Mouse (Mus musculus) midbrain, embryonic 13.5 days (tissue): ENCODE measurements around the gene Hexa. TPM values are rescaled to one million over a fixed set of nuclear protein-coding genes. Genes with fewer than 3 reads are reported as not detected.
A peak's percentile ranks its signal among the peaks of the same experiment; 100 is the strongest.

Experiments
- ATAC-seq: fragments of 200-750 bp; cut with Nextera tagmentation; 2 replicates; pipeline ENCODE4 v1.8.0; 2017; ENCODE audit warnings: mild to moderate bottlenecking, moderate TSS enrichment, moderate library complexity
- H3K27ac ChIP-seq: fragments of 300-500 bp; sonication (generic); 2 replicates; pipeline ENCODE4 v1.5.1; 2015; ENCODE audit warnings: inconsistent platforms, mild to moderate bottlenecking, moderate library complexity
- H3K27me3 ChIP-seq: fragments of 300-500 bp; sonication (generic); 2 replicates; pipeline ENCODE4 v1.6.1; 2015; ENCODE audit warnings: mild to moderate bottlenecking, inconsistent platforms
- H3K36me3 ChIP-seq: fragments of 300-500 bp; sonication (generic); 2 replicates; pipeline ENCODE4 v1.6.1; 2015; ENCODE audit warnings: mild to moderate bottlenecking, inconsistent platforms
- H3K4me1 ChIP-seq: fragments of 300-500 bp; sonication (generic); replicated peaks from 2 replicates; pipeline ENCODE4 v1.6.1; 2015; ENCODE audit warnings: inconsistent platforms
- H3K4me2 ChIP-seq: fragments of 300-500 bp; sonication (generic); replicated peaks from 2 replicates; pipeline ENCODE4 v1.6.1; 2015; ENCODE audit warnings: moderate library complexity, mild to moderate bottlenecking, inconsistent platforms
- H3K4me3 ChIP-seq: fragments of 300-500 bp; sonication (generic); replicated peaks from 2 replicates; pipeline ENCODE4 v1.5.1; 2015; ENCODE audit warnings: mild to moderate bottlenecking, inconsistent platforms
- H3K9ac ChIP-seq: fragments of 300-500 bp; sonication (generic); replicated peaks from 2 replicates; pipeline ENCODE4 v1.6.1; 2015; ENCODE audit warnings: mild to moderate bottlenecking, inconsistent platforms
- H3K9me3 ChIP-seq: fragments of 300-500 bp; sonication (generic); 2 replicates; pipeline ENCODE4 v1.6.1; 2016; ENCODE audit warnings: mild to moderate bottlenecking, inconsistent platforms
- WGBS: fragments of 180-500 bp; shearing (Covaris S2); methylation state at CpG from one replicate; pipeline ENCODE4 v1.1.7; 2015; 5-methylcytosine and 5-hydroxymethylcytosine counted together
- polyA plus RNA-seq: library from polyadenylated mRNA; unstranded; fragments of >200 nt; fragmentation: Nextera tagmentation; extraction: Ambion mirVana; gene quantifications from 2 replicates; pipeline ENCODE4 v1.2.1, GENCODE M21; 2015

Hexa gene
- polyA plus RNA-seq, result 49.9 and 50.6 TPM in 2 replicates

- H3K4me3 ChIP-seq, result peak within 1 kb of the TSS; percentile 63
- H3K9ac ChIP-seq, result peak within 1 kb of the TSS; percentile 79
- H3K4me2 ChIP-seq, result peak within 1 kb of the TSS; percentile 82
- no peaks in the 10 kb centered on the region for H3K9me3 ChIP-seq
- H3K27me3 ChIP-seq, result 0 out of 2 replicates have a peak, but pooled peaks cover 9% of the 10 kb centered on the region
- H3K4me1 ChIP-seq, result peaks cover 33% of the 10 kb centered on the region
- ATAC-seq, result peak; percentile 95
- 8% methylated on average over 55 of the region's 55 CpGs for WGBS
- H3K36me3 ChIP-seq, result no peaks in the 10 kb centered on the region
- peak within 1 kb of the TSS; percentile 30; the same call in 1 of the 2 replicates for H3K27ac ChIP-seq
Measured at GRCm38 (mm10) chr9:59539441-59540137, at the start of gene Hexa, which contains the start of gene Tmem202. Gene Hexa, plus strand, starts transcription at chr9:59539540. Gene Tmem202, minus strand, starts transcription at chr9:59539847.

DNA sequence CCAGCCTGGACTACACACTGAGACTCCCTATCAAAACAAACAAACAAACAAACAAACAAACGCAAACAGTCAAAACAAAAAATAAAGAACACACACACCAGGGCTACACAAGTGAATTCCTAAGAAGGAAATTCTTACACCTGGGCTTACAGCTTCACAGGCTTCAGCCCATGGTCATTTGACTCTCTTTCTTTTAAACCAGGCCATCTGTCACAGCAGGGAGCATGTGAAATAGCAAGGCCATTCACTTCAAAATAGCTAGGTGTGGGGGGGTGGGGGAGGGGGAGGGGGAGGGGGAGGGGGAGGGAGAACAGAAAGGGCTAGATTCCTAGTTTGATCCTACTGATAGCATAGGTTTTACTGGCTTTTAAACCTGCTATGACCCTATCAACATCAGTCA lies 31.2 kb upstream of the Hexa start:
- Histone ChIP-seq H3K9me3 (no peaks in the 10 kb centered on the region), H3K4me3 (no peak overlapping the region), H3K36me3 (no peaks in the 10 kb centered on the region), H3K4me2 (no peak overlapping the region), H3K9ac (no peak overlapping the region), H3K4me1 (no peaks in the 10 kb centered on the region), H3K27ac (no peak overlapping the region), H3K27me3 (no peaks in the 10 kb centered on the region)
- ATAC-seq, result no peak
- 69% methylated on average over 1 of the region's 1 CpGs for WGBS

- no peaks in the 10 kb centered on the region for H3K27me3 ChIP-seq
- no peak overlapping the region for H3K27ac ChIP-seq
- no peaks in the 10 kb centered on the region for H3K36me3 ChIP-seq
- H3K4me2 ChIP-seq, result no peak overlapping the region
- H3K9me3 ChIP-seq, result no peaks in the 10 kb centered on the region
- no peak overlapping the region for H3K9ac ChIP-seq
- H3K4me1 ChIP-seq, result no peaks in the 10 kb centered on the region
- 56% methylated on average over 4 of the region's 4 CpGs for WGBS
- ATAC-seq, result no peak
- no peak overlapping the region for H3K4me3 ChIP-seq
Measured at GRCm38 (mm10) chr9:59512381-59512780, 27.0 kb upstream of the Hexa start.

DNA sequence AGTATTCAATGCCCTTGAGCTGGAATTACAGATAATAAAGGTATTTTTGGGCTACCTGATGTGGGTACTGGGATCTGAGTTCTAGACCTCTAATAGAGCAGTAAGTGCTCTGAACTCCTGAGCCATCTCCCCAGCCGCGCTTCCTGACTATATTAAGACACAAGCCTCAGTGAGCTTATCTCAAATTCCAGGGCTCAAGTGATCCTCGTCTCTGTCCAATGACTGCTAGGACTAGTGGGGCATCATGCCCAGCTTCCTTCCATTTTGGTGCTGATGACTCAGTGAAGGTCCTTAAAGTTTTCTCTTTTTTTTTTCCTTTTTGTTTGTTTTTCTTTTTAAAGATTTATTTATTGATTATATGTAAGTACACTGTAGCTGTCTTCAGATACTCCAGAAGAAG lies 24.3 kb upstream of the Hexa start:
- no peak overlapping the region for H3K4me3 ChIP-seq
- no peak for ATAC-seq
- H3K4me1 ChIP-seq, result no peaks in the 10 kb centered on the region
- H3K4me2 ChIP-seq, result no peak overlapping the region
- no peaks in the 10 kb centered on the region for H3K9me3 ChIP-seq
- 74% methylated on average over 3 of the region's 3 CpGs for WGBS
- H3K36me3 ChIP-seq, result no peaks in the 10 kb centered on the region
- no peak overlapping the region for H3K9ac ChIP-seq
- H3K27ac ChIP-seq, result no peak overlapping the region
- H3K27me3 ChIP-seq, result no peaks in the 10 kb centered on the region

DNA sequence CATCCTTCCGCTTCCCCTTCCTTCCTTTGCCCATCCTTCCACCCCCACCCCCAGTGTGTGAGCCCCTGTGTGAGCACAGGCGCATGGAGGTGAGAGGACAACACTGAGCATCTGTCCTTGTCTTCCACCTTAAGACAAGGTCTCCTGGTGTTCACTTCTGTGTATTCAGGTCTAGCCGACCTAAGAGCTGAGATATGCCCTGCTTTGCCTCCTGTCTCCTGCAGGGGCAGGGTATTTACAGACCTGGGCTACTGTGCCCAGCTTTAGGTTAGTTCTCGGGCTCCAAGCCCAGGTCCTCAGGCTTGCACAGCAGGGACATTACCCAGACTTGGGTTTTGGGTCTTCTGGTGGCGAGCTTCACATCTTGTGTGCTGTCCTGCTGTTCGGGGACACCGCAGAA lies 22.2 kb upstream of the Hexa start:
- Histone ChIP-seq H3K4me2 (no peak overlapping the region), H3K27me3 (no peaks in the 10 kb centered on the region), H3K9me3 (no peaks in the 10 kb centered on the region), H3K36me3 (no peaks in the 10 kb centered on the region), H3K4me3 (no peak overlapping the region), H3K4me1 (no peaks in the 10 kb centered on the region), H3K27ac (no peak overlapping the region), H3K9ac (no peak overlapping the region)
- 59% methylated on average over 7 of the region's 7 CpGs for WGBS
- no peak for ATAC-seq

- Histone ChIP-seq H3K4me3 (no peak overlapping the region), H3K27ac (no peak overlapping the region), H3K27me3 (no peaks in the 10 kb centered on the region), H3K4me2 (no peak overlapping the region), H3K36me3 (no peaks in the 10 kb centered on the region), H3K4me1 (no peaks in the 10 kb centered on the region), H3K9ac (no peak overlapping the region), H3K9me3 (no peaks in the 10 kb centered on the region)
- WGBS, result 82% methylated on average over 5 of the region's 5 CpGs
- ATAC-seq, result no peak
Measured at GRCm38 (mm10) chr9:59518976-59519375, 20.4 kb upstream of the Hexa start.

DNA sequence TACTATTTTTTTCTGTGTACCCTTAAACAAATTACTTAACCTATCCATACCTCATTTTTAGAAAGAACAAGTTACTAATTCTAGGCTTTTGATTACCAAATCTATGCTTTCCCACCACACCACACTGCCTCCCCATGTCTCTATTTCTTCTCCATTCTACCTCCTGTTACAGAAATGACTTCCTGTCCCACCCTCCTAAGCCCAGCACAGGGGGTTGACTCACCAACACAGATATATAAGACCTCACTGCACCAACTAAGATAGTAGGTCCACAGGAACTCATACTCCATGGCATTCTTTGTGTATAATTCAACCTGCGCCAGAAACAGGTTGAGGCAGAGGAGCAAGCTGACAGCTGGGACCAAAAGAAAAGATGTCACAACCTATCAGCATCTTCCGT lies 19.9 kb upstream of the Hexa start:
- H3K27me3 ChIP-seq, result no peaks in the 10 kb centered on the region

DNA sequence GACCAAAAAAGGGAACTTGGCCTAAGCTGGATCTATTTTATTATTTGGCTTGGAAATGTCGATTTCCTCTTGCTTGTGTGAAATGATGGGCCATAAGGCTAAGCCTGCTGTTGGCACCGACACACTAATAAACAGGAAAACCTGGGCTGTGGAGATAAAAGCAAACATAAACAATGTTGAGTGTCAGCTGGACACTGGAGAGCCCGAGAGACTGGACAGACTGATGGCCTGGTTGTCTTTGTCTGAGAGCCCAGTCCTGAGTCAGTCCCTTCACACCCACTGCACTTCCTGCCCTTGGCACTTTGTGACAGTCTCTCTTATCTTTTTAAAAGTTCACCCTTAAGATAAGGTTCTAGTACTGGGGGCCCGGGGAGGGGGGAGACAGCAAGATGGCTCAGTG lies 16.4 kb upstream of the Hexa start:
- H3K36me3 ChIP-seq, result no peaks in the 10 kb centered on the region
- H3K4me1 ChIP-seq, result no peaks in the 10 kb centered on the region
- WGBS, result 84% methylated on average over 4 of the region's 4 CpGs
- no peak overlapping the region for H3K4me3 ChIP-seq
- H3K27ac ChIP-seq, result no peak overlapping the region
- H3K4me2 ChIP-seq, result no peak overlapping the region
- ATAC-seq, result no peak
- no peaks in the 10 kb centered on the region for H3K27me3 ChIP-seq
- no peak overlapping the region for H3K9ac ChIP-seq
- no peaks in the 10 kb centered on the region for H3K9me3 ChIP-seq

More for the DNA sequence above, 19.9 kb upstream of the Hexa start:
- Histone ChIP-seq H3K4me2 (no peak overlapping the region), H3K36me3 (no peaks in the 10 kb centered on the region), H3K27ac (no peak overlapping the region), H3K4me1 (no peaks in the 10 kb centered on the region), H3K4me3 (no peak overlapping the region), H3K9ac (no peak overlapping the region), H3K9me3 (no peaks in the 10 kb centered on the region)
- ATAC-seq, result no peak
- 81% methylated on average over 2 of the region's 2 CpGs for WGBS

DNA sequence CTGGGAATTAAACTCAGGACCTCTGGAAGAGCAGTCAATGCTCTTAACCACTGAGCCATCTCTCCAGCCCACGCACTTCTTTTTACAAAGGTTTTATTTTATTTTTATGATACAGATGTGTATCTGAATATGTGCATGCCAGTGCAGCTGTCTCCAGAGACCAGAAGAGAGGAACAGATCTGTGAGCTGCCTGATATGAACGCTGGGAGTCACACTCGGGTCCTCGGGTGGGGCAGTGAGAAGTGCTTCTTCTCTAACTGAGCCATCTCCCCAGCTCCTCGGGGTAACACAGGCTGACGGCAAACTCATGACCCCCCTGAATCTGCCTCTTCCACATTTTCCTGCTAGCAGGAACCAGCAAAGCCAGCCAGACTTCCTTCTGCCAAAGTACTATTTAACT lies 12.6 kb upstream of the Hexa start:
- no peaks in the 10 kb centered on the region for H3K36me3 ChIP-seq
- no peaks in the 10 kb centered on the region for H3K9me3 ChIP-seq
- no peak overlapping the region for H3K4me2 ChIP-seq
- ATAC-seq, result no peak
- no peak overlapping the region for H3K9ac ChIP-seq
- no peak overlapping the region for H3K4me3 ChIP-seq
- no peak overlapping the region for H3K27ac ChIP-seq
- WGBS, result 89% methylated on average over 6 of the region's 6 CpGs
- no peaks in the 10 kb centered on the region for H3K27me3 ChIP-seq
- H3K4me1 ChIP-seq, result no peaks in the 10 kb centered on the region

DNA sequence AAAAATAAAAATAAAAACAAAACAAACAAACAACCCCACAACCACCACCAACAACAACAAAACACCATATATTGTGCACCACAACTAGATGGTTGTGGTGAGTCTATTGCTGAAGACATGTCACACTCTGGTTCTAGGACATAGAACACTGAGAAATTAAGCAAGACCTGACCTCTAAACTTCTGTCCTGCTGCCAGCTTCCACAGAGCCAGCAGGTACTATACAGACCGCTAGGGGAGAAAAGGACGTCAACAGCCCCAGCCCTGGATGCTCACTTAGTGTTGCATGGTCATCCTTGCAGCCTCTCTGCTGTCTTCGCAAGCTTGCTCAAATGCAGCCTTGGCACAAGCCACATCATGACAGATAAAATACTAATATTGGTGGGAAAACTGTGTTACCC lies 11.8 kb upstream of the Hexa start:
- no peaks in the 10 kb centered on the region for H3K4me1 ChIP-seq
- no peak overlapping the region for H3K27ac ChIP-seq
- no peak overlapping the region for H3K9ac ChIP-seq
- WGBS, result 83% methylated on average over 3 of the region's 3 CpGs
- no peak overlapping the region for H3K4me2 ChIP-seq
- no peaks in the 10 kb centered on the region for H3K27me3 ChIP-seq
- ATAC-seq, result no peak
- H3K9me3 ChIP-seq, result no peaks in the 10 kb centered on the region
- no peak overlapping the region for H3K4me3 ChIP-seq
- H3K36me3 ChIP-seq, result no peaks in the 10 kb centered on the region

DNA sequence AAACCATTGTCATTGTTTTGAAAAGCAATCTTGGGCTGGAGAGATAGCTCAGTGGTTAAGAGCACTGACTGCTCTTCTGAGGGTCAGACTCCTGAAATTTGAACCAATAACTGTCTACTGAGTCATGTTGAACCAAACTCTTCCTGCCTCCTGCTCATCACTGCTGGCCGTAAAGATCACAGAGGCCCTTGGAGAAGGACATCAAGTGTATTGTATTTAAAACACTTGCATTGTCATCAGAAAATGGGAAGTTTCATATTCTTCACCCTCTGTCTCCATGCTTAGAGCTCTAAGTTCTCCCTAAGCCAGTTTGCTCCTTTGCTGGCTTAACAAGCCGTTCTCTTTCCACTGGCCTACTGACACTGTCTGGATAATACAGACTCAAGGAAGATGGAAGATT lies 11.1 kb upstream of the Hexa start:
- Histone ChIP-seq H3K9me3 (no peaks in the 10 kb centered on the region), H3K4me3 (no peak overlapping the region), H3K27ac (no peak overlapping the region), H3K27me3 (no peaks in the 10 kb centered on the region), H3K4me1 (no peaks in the 10 kb centered on the region), H3K36me3 (no peaks in the 10 kb centered on the region), H3K4me2 (no peak overlapping the region), H3K9ac (no peak overlapping the region)
- no peak for ATAC-seq
- WGBS, result 91% methylated on average over 2 of the region's 2 CpGs

DNA sequence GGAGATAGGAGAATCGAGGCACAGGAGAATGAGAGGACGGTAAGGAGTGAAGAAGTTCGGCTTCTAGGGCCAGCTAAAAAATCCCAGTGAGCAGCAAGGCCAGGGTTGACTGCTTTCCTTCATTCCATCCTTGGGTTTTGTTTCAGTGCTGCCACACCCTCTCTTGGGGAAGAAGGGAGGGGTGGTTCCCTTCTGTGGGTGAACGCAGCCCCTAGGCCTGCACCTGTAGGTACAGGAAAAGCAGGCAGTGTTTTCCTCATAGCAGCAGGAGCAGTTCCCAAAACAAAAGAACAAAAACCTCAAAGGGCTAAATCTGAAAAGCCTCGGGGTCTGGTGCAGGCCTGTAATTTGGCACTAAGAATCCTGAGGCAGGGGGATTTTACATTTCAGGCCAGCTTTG lies 7.7 kb upstream of the Hexa start:
- Histone ChIP-seq H3K4me1 (no peaks in the 10 kb centered on the region), H3K4me2 (no peak overlapping the region), H3K9me3 (no peaks in the 10 kb centered on the region), H3K9ac (no peak overlapping the region), H3K27me3 (no peaks in the 10 kb centered on the region), H3K27ac (no peak overlapping the region), H3K4me3 (no peak overlapping the region), H3K36me3 (no peaks in the 10 kb centered on the region)
- ATAC-seq, result no peak
- WGBS, result 21% methylated on average over 5 of the region's 5 CpGs

DNA sequence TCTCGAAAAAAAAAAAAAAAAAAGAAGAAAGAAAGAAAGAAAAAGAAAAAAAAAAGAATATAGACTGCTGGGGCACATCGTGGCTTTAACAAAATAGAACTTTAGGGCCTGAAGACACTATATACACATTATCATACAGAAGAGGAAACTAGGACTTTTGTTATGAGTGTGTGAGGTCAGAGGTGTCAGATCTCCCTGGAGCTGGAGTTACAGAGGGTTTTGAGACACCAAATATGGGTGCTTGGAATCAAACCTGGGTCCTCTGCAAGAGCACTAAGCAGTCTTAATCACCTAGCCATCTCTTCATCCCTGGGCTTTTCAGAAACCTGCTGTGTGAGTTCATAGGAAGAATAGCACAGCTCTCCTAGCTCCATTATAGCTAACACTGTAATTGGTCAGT lies 5.9 kb upstream of the Hexa start:
- Histone ChIP-seq H3K4me1 (no peaks in the 10 kb centered on the region), H3K36me3 (no peaks in the 10 kb centered on the region), H3K4me2 (no peak overlapping the region), H3K27me3 (0 out of 2 replicates have a peak, but pooled peaks cover 9% of the 10 kb centered on the region), H3K9me3 (no peaks in the 10 kb centered on the region), H3K9ac (no peak overlapping the region), H3K4me3 (no peak overlapping the region), H3K27ac (no peak overlapping the region)
- ATAC-seq, result no peak
- 73% methylated on average over 2 of the region's 2 CpGs for WGBS
